In the genomic region with DNA sequence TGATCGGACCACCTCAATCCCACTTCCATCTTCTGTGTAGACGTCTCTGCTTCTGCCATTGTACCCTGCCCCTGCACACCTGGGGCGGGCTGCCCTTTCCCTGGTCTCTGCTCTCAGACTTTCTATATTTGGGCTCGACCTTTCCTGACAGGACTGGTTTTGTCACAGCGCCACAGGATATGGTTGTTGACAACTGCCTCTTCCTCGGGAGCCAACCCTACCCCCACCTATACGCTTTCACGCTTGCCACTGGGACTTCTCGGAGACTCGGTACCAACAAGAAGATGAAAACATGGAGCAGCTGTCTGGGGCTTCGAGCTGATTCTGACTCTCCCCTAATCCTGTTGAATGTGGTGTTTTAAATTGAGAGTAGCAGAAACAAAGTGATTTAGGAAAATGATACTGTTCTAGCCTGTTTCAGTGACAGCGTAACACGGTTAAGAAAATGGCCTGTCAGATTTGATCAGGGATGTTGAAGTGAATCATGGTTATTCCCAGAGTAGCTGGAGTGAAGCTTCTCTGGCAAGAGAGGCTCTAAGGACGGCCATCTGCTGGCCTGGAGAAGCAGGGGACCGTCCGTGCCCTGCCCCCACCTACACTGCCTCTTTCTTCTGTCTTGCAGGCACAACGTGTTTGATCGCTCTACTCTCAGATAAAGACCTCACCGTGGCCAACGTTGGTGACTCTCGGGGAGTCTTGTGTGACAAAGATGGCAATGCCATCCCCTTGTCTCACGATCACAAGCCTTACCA, we compare ENCODE assay signal across 12 mouse cellular contexts. TPM values are rescaled to one million over a fixed set of nuclear protein-coding genes. Genes with fewer than 3 reads are reported as not detected.
DNase-seq lines count a peak whose midpoint lies in the region; ATAC-seq lines count a peak whose summit lies in the region.
"Had no signal": no experiment of that assay in that cellular context is flagged by ENCODE, and none has a peak within 500 bp of the region (broad histone marks: within the 10 kb centered on the region; RNA-seq: fewer than 3 reads in every experiment).

No protein-coding gene starts in this region.

- WGBS in hindbrain, embryonic 15.5 days = 75% methylated on average over 22 of the region's 22 CpGs
- 78% methylated on average over 22 of the region's 22 CpGs for WGBS in hindbrain, embryonic 12.5 days
- WGBS in kidney, embryonic 14.5 days = 80% methylated on average over 22 of the region's 22 CpGs

- H3K9ac ChIP-seq in hindbrain, embryonic 15.5 days = no peak overlapping the region
- no peak overlapping the region for H3K9ac ChIP-seq in hindbrain, embryonic 12.5 days
- no peak overlapping the region for H3K9ac ChIP-seq in kidney, embryonic 14.5 days (ENCODE audit: low read depth, low read length)
- H3K9ac ChIP-seq: forebrain, postnatal 0 days had no signal

- H3K4me1 ChIP-seq in hindbrain, embryonic 15.5 days (replicated peaks) = 0 out of 2 replicates have a peak, but pooled peaks cover 5% of the 10 kb centered on the region
- peaks cover 11% of the 10 kb centered on the region; the same call in 1 of the 2 replicates for H3K4me1 ChIP-seq in hindbrain, embryonic 12.5 days
- no peaks in the 10 kb centered on the region for H3K4me1 ChIP-seq in kidney, embryonic 14.5 days (ENCODE audit: control insufficient read depth, insufficient read depth, low read length)

- no peak overlapping the region for H3K4me3 ChIP-seq in hindbrain, embryonic 15.5 days
- H3K4me3 ChIP-seq in hindbrain, embryonic 12.5 days = no peak overlapping the region
- no peak overlapping the region for H3K4me3 ChIP-seq in kidney, embryonic 14.5 days (ENCODE audit: low read length)

- 0 out of 2 replicates have a peak, but pooled peaks have one; percentile 12 for ATAC-seq in frontal cortex, adult (ENCODE audit: low TSS enrichment)
- peak; percentile 51 for ATAC-seq in hindbrain, embryonic 15.5 days (ENCODE audit: low FRiP score, low read depth)
- ATAC-seq in hindbrain, embryonic 12.5 days (ENCODE audit: low FRiP score) = no peak
- no peak for ATAC-seq in kidney, embryonic 14.5 days (ENCODE audit: low FRiP score, low TSS enrichment)
- ATAC-seq: forebrain, postnatal 0 days; inflammation-experienced regulatory T-cells, adult 6 months had no signal

- no peak for DNase-seq in frontal cortex, adult 2 months (ENCODE audit: extremely low spot score in 1 of 2, low spot score in 1 of 2)
- peak; percentile 60 to 63 for DNase-seq in cerebellum, adult 18-20 months
- DNase-seq in heart, postnatal 4 days = peak; percentile 24
- no peak for DNase-seq in right cerebral cortex, postnatal 36 days (ENCODE audit: low spot score in 2 of 2)
- DNase-seq: forebrain, postnatal 0 days; right cerebral cortex, postnatal 4 days had no signal

- H3K27ac ChIP-seq in hindbrain, embryonic 15.5 days (replicated peaks) = 0 out of 2 replicates have a peak overlapping the region, but pooled peaks have one; percentile 18
- H3K27ac ChIP-seq in hindbrain, embryonic 12.5 days = no peak overlapping the region
- H3K27ac ChIP-seq in kidney, embryonic 14.5 days (ENCODE audit: low read depth, low read length) = no peak overlapping the region
- H3K27ac ChIP-seq: stomach, postnatal 0 days had no signal

- H3K9me3 ChIP-seq in hindbrain, embryonic 15.5 days = no peaks in the 10 kb centered on the region
- H3K9me3 ChIP-seq in hindbrain, embryonic 12.5 days (replicated peaks) = no peaks in the 10 kb centered on the region
- H3K9me3 ChIP-seq in kidney, embryonic 14.5 days (ENCODE audit: control insufficient read depth, low read length) = no peaks in the 10 kb centered on the region

- H3K36me3 ChIP-seq in hindbrain, embryonic 15.5 days = no peaks in the 10 kb centered on the region
- peaks cover 10% of the 10 kb centered on the region for H3K36me3 ChIP-seq in hindbrain, embryonic 12.5 days
- H3K36me3 ChIP-seq in kidney, embryonic 14.5 days (ENCODE audit: control insufficient read depth, insufficient read depth, low read length) = no peaks in the 10 kb centered on the region

- no peaks in the 10 kb centered on the region for H3K27me3 ChIP-seq in hindbrain, embryonic 15.5 days
- H3K27me3 ChIP-seq in hindbrain, embryonic 12.5 days = no peaks in the 10 kb centered on the region
- H3K27me3 ChIP-seq in kidney, embryonic 14.5 days (ENCODE audit: control insufficient read depth, insufficient read depth, low read length) = no peaks in the 10 kb centered on the region

- no peak overlapping the region for H3K4me2 ChIP-seq in hindbrain, embryonic 15.5 days
- no peak overlapping the region for H3K4me2 ChIP-seq in hindbrain, embryonic 12.5 days (replicated peaks)
- H3K4me2 ChIP-seq in kidney, embryonic 14.5 days (replicated peaks; ENCODE audit: low read depth, low read length) = no peak overlapping the region

RNA-seq across cellular contexts. Expression of a gene that starts 49.9 kb away (rescaled TPM):
- polyA plus RNA-seq in frontal cortex, adult 2 months (2012; rRNA removed) = 40.5 and 45.7 TPM in 2 replicates
- polyA plus RNA-seq in hindbrain, embryonic 15.5 days (2015; fragmentation: Nextera tagmentation; extraction: Ambion mirVana) = 102 and 103 TPM in 2 replicates
- 51.0 and 53.7 TPM in 2 replicates for polyA plus RNA-seq in hindbrain, embryonic 12.5 days (2016; fragmentation: Nextera tagmentation; extraction: Ambion mirVana)
- total RNA-seq in heart, postnatal 4 days (2021) = 1 to 10 TPM; 5.2 TPM
- polyA plus RNA-seq in kidney, embryonic 14.5 days (2014; fragmentation: Nextera tagmentation; extraction: Ambion mirVana) = 27.7 and 29.4 TPM in 2 replicates

Comparison
In these comparisons a context has a peak if more than half of its experiments do, and no peak if none do; other contexts are left out.
1. ATAC-seq: peak in frontal cortex, adult (single experiment) and hindbrain, embryonic 15.5 days (single experiment); none in hindbrain, embryonic 12.5 days (single experiment) and kidney, embryonic 14.5 days (single experiment).
2. DNase-seq: peak in cerebellum, adult 18-20 months (2 of 2) and heart, postnatal 4 days (single experiment); none in frontal cortex, adult 2 months (0 of 2) and right cerebral cortex, postnatal 36 days (0 of 2).